Mouse (Mus musculus) embryonic facial prominence, embryonic 11.5 days (tissue): ENCODE results near the gene Ift52. TPM values are rescaled to one million over a fixed set of nuclear protein-coding genes. Genes with fewer than 3 reads are reported as not detected.

ENCODE experiments used
- ATAC-seq: fragments of 200-750 bp; cut with Nextera tagmentation; replicated peaks from 2 replicates; pipeline ENCODE4 v1.8.0; 2017; ENCODE audit warnings: low read depth; ENCODE audit not compliant: insufficient number of reproducible peaks, low FRiP score, low TSS enrichment
- DNase-seq: peaks from one replicate; pipeline ENCODE4 v3.0.0-alpha.2; 2015; ENCODE audit warnings: low spot score
- H3K27ac ChIP-seq: fragments of 300-500 bp; sonication (generic); replicated peaks from 2 replicates; pipeline ENCODE4 v1.5.1; 2014; ENCODE audit warnings: mild to moderate bottlenecking, low read depth, low read length, control low read depth
- H3K27me3 ChIP-seq: fragments of 300-500 bp; sonication (generic); 2 replicates; pipeline ENCODE4 v1.6.1; 2014; ENCODE audit warnings: mild to moderate bottlenecking, low read length, moderate library complexity, mixed read lengths; ENCODE audit not compliant: control insufficient read depth, insufficient read depth
- H3K36me3 ChIP-seq: fragments of 300-500 bp; sonication (generic); replicated peaks from 2 replicates; pipeline ENCODE4 v1.6.1; 2014; ENCODE audit warnings: low read depth, mild to moderate bottlenecking, low read length, moderate library complexity, mixed read lengths; ENCODE audit not compliant: control insufficient read depth, insufficient read depth
- H3K4me1 ChIP-seq: fragments of 300-500 bp; sonication (generic); 2 replicates; pipeline ENCODE4 v1.6.1; 2014; ENCODE audit warnings: low read length, mixed read lengths; ENCODE audit not compliant: control insufficient read depth, insufficient read depth
- H3K4me2 ChIP-seq: fragments of 300-500 bp; sonication (generic); 2 replicates; pipeline ENCODE4 v1.6.1; 2014; ENCODE audit warnings: low read depth, mild to moderate bottlenecking, control low read depth, low read length, moderate library complexity
- H3K4me3 ChIP-seq: fragments of 300-500 bp; sonication (generic); 2 replicates; pipeline ENCODE4 v1.5.1; 2014; ENCODE audit warnings: low read depth, low read length, control low read depth
- H3K9ac ChIP-seq: fragments of 300-500 bp; sonication (generic); replicated peaks from 2 replicates; pipeline ENCODE4 v1.6.1; 2014; ENCODE audit warnings: mild to moderate bottlenecking, control low read depth, low read length
- H3K9me3 ChIP-seq: fragments of 300-500 bp; sonication (generic); replicated peaks from 2 replicates; pipeline ENCODE4 v1.6.1; 2016; ENCODE audit warnings: mild to moderate bottlenecking, low read length, inconsistent platforms, mixed read lengths; ENCODE audit not compliant: control insufficient read depth
- WGBS: fragments of 180-500 bp; shearing (Covaris S2); extraction: QIAGEN DNeasy Blood & Tissue Kit; methylation state at CpG from one replicate; pipeline ENCODE4 v1.1.7; 2014; 5-methylcytosine and 5-hydroxymethylcytosine counted together
- polyA plus RNA-seq: library from polyadenylated mRNA; unstranded; fragments of >200 nt; fragmentation: Nextera tagmentation; extraction: Ambion mirVana; gene quantifications from 2 replicates; pipeline ENCODE4 v1.2.1, GENCODE M21; 2014

Ift52 gene
- 60.4 and 61.6 TPM in 2 replicates for polyA plus RNA-seq

GRCm38 (mm10) chr2:163016916-163017743 is at the start of gene Ift52:
Gene Ift52, plus strand, starts transcription at chr2:163017354.
- H3K4me2 ChIP-seq, result peak within 1 kb of the TSS; percentile 44
- H3K4me1 ChIP-seq, result no peaks in the 10 kb centered on the region
- WGBS, result under 1% methylated on average over 57 of the region's 57 CpGs
- H3K9ac ChIP-seq, result peak within 1 kb of the TSS; percentile 87
- H3K27me3 ChIP-seq, result no peaks in the 10 kb centered on the region
- peak; percentile 92 for ATAC-seq
- H3K27ac ChIP-seq, result no peak within 1 kb of the TSS
- no peaks in the 10 kb centered on the region for H3K9me3 ChIP-seq
- H3K4me3 ChIP-seq, result peak within 1 kb of the TSS; percentile 84
- DNase-seq, result peak; percentile 92
- H3K36me3 ChIP-seq, result no peaks in the 10 kb centered on the region

GRCm38 (mm10) chr2:162968357-162968756 is 48.8 kb upstream of the Ift52 start:
- no peaks in the 10 kb centered on the region for H3K4me1 ChIP-seq
- DNase-seq (peak; percentile 72), ATAC-seq (peak; percentile 70; the same call in 1 of the 2 replicates)
- no peak overlapping the region for H3K4me2 ChIP-seq
- no peaks in the 10 kb centered on the region for H3K27me3 ChIP-seq
- H3K9ac ChIP-seq, result no peak overlapping the region
- H3K4me3 ChIP-seq, result no peak overlapping the region
- no peaks in the 10 kb centered on the region for H3K9me3 ChIP-seq
- no peak overlapping the region for H3K27ac ChIP-seq
- H3K36me3 ChIP-seq, result no peaks in the 10 kb centered on the region
- WGBS, result 7% methylated on average over 5 of the region's 5 CpGs

GRCm38 (mm10) chr2:162969101-162969500 is 48.1 kb upstream of the Ift52 start:
- Histone ChIP-seq H3K27ac (no peak overlapping the region), H3K27me3 (no peaks in the 10 kb centered on the region), H3K9ac (no peak overlapping the region), H3K4me3 (no peak overlapping the region), H3K9me3 (no peaks in the 10 kb centered on the region), H3K4me2 (no peak overlapping the region), H3K36me3 (no peaks in the 10 kb centered on the region), H3K4me1 (no peaks in the 10 kb centered on the region)
- DNase-seq (no peak), ATAC-seq (no peak)
- 92% methylated on average over 3 of the region's 3 CpGs for WGBS

GRCm38 (mm10) chr2:162970896-162971295 is 46.3 kb upstream of the Ift52 start:
- no peaks in the 10 kb centered on the region for H3K9me3 ChIP-seq
- ATAC-seq, result no peak
- H3K36me3 ChIP-seq, result no peaks in the 10 kb centered on the region
- H3K4me2 ChIP-seq, result no peak overlapping the region
- no peak for DNase-seq
- no peak overlapping the region for H3K9ac ChIP-seq
- H3K4me3 ChIP-seq, result no peak overlapping the region
- WGBS, result 89% methylated on average over 6 of the region's 6 CpGs
- H3K27me3 ChIP-seq, result no peaks in the 10 kb centered on the region
- no peaks in the 10 kb centered on the region for H3K4me1 ChIP-seq
- H3K27ac ChIP-seq, result no peak overlapping the region

GRCm38 (mm10) chr2:162972752-162973151 is 44.4 kb upstream of the Ift52 start:
- ATAC-seq (no peak), DNase-seq (no peak)
- Histone ChIP-seq H3K4me3 (no peak overlapping the region), H3K9ac (no peak overlapping the region), H3K27me3 (no peaks in the 10 kb centered on the region), H3K4me1 (no peaks in the 10 kb centered on the region), H3K27ac (no peak overlapping the region), H3K9me3 (no peaks in the 10 kb centered on the region), H3K4me2 (no peak overlapping the region), H3K36me3 (no peaks in the 10 kb centered on the region)
- 36% methylated on average over 7 of the region's 7 CpGs for WGBS

- ATAC-seq (no peak), DNase-seq (no peak)
- H3K27me3 ChIP-seq, result no peaks in the 10 kb centered on the region
- no peak overlapping the region for H3K4me3 ChIP-seq
- no peak overlapping the region for H3K4me2 ChIP-seq
- H3K36me3 ChIP-seq, result no peaks in the 10 kb centered on the region
- no peaks in the 10 kb centered on the region for H3K4me1 ChIP-seq
- WGBS, result 63% methylated on average over 5 of the region's 5 CpGs
- H3K9me3 ChIP-seq, result no peaks in the 10 kb centered on the region
- no peak overlapping the region for H3K9ac ChIP-seq
- no peak overlapping the region for H3K27ac ChIP-seq
These were observed 43.9 kb upstream of the Ift52 start for GRCm38 (mm10) chr2:162973206-162973605.

- Histone ChIP-seq H3K9me3 (no peaks in the 10 kb centered on the region), H3K36me3 (no peaks in the 10 kb centered on the region), H3K9ac (no peak overlapping the region), H3K27ac (no peak overlapping the region), H3K4me3 (no peak overlapping the region), H3K4me1 (no peaks in the 10 kb centered on the region), H3K27me3 (no peaks in the 10 kb centered on the region), H3K4me2 (no peak overlapping the region)
- ATAC-seq, result no peak; the same call in 1 of the 2 replicates
- peak; percentile 58 for DNase-seq
- WGBS, result 23% methylated on average over 11 of the region's 11 CpGs
These were observed 43.5 kb upstream of the Ift52 start for GRCm38 (mm10) chr2:162973637-162974036.

- Histone ChIP-seq H3K36me3 (no peaks in the 10 kb centered on the region), H3K4me3 (no peak overlapping the region), H3K27ac (no peak overlapping the region), H3K9ac (no peak overlapping the region), H3K4me2 (no peak overlapping the region), H3K9me3 (no peaks in the 10 kb centered on the region), H3K27me3 (no peaks in the 10 kb centered on the region), H3K4me1 (no peaks in the 10 kb centered on the region)
- ATAC-seq (no peak), DNase-seq (no peak)
- 82% methylated on average over 11 of the region's 11 CpGs for WGBS
These were observed 41.9 kb upstream of the Ift52 start for GRCm38 (mm10) chr2:162975157-162975775.
